Mouse (Mus musculus) lung, embryonic 15.5 days (tissue): ENCODE results near the gene Hes5. TPM values are rescaled to one million over a fixed set of nuclear protein-coding genes. Genes with fewer than 3 reads are reported as not detected.
A peak's percentile ranks its signal among the peaks of the same experiment; 100 is the strongest.

Source experiments
- ATAC-seq: fragments of 200-750 bp; cut with Nextera tagmentation; 2 replicates; pipeline ENCODE4 v1.8.0; 2017; ENCODE audit warnings: moderate number of reproducible peaks, borderline replicate concordance; ENCODE audit not compliant: low FRiP score, low TSS enrichment; ENCODE audit errors: extremely low read depth
- H3K27ac ChIP-seq: fragments of 300-500 bp; sonication (generic); 2 replicates; pipeline ENCODE4 v1.5.1; 2015; ENCODE audit warnings: moderate library complexity, mild to moderate bottlenecking, inconsistent platforms
- H3K27me3 ChIP-seq: fragments of 300-500 bp; sonication (generic); 2 replicates; pipeline ENCODE4 v1.6.1; 2015; ENCODE audit warnings: inconsistent platforms
- H3K36me3 ChIP-seq: fragments of 300-500 bp; sonication (generic); 2 replicates; pipeline ENCODE4 v1.6.1; 2015; ENCODE audit warnings: inconsistent platforms
- H3K4me1 ChIP-seq: fragments of 300-500 bp; sonication (generic); 2 replicates; pipeline ENCODE4 v1.6.1; 2015; ENCODE audit warnings: inconsistent platforms
- H3K4me2 ChIP-seq: fragments of 300-500 bp; sonication (generic); 2 replicates; pipeline ENCODE4 v1.6.1; 2015; ENCODE audit warnings: inconsistent platforms, mild to moderate bottlenecking, moderate library complexity
- H3K4me3 ChIP-seq: fragments of 300-500 bp; sonication (generic); 2 replicates; pipeline ENCODE4 v1.5.1; 2015; ENCODE audit warnings: mild to moderate bottlenecking, inconsistent platforms
- H3K9ac ChIP-seq: fragments of 300-500 bp; sonication (generic); 2 replicates; pipeline ENCODE4 v1.6.1; 2015; ENCODE audit warnings: inconsistent platforms
- H3K9me3 ChIP-seq: fragments of 300-500 bp; sonication (generic); 2 replicates; pipeline ENCODE4 v1.6.1; 2016; ENCODE audit warnings: inconsistent platforms
- WGBS: fragments of 180-500 bp; shearing (Covaris S2); methylation state at CpG from one replicate; pipeline ENCODE4 v1.1.7; 2015; 5-methylcytosine and 5-hydroxymethylcytosine counted together
- polyA plus RNA-seq: library from polyadenylated mRNA; unstranded; fragments of >200 nt; fragmentation: Nextera tagmentation; extraction: Ambion mirVana; gene quantifications from 2 replicates; pipeline ENCODE4 v1.2.1, GENCODE M21; 2015

Gene Hes5
- polyA plus RNA-seq, 1 experiment from 2014 or later: 0.69 TPM

- WGBS: 28% methylated on average over 2 of the region's 2 CpGs
- H3K27me3 ChIP-seq: peaks cover 12% of the 10 kb centered on the region
- no peak overlapping the region for H3K27ac ChIP-seq
- H3K9me3 ChIP-seq: no peaks in the 10 kb centered on the region
- peak; percentile 62; the same call in 1 of the 2 replicates for ATAC-seq
- H3K4me1 ChIP-seq: peaks cover 16% of the 10 kb centered on the region
- H3K4me2 ChIP-seq: no peak overlapping the region
- H3K36me3 ChIP-seq: no peaks in the 10 kb centered on the region
- H3K9ac ChIP-seq: no peak overlapping the region
- no peak overlapping the region for H3K4me3 ChIP-seq
Measured at GRCm38 (mm10) chr4:154944121-154944590, 16.6 kb upstream of the Hes5 start.

DNA sequence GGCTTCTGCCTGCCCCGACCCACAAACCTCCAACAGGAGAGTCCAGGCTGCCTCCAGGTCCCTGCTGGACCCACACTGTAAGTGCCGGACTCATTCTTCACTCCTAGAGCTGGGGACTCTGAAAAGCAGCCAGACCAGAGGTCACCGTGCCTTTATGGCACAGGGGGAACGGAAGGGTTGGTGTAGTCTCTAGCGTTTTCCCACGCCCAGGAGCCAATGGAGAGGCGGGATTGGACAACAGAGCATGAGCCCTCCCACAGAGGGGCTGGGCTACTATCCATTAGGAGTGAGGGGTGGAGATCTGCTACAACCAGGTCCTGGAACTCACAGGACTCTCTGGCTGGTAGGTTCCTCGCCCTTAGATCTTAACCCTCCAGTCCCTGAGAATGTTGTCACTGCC, 14.4 kb upstream of the Hes5 start:
- Histone ChIP-seq H3K4me2 (peak overlapping the region; percentile 61), H3K27ac (no peak overlapping the region), H3K36me3 (no peaks in the 10 kb centered on the region), H3K9ac (peak overlapping the region; percentile 27; the same call in 1 of the 2 replicates), H3K27me3 (peaks cover 30% of the 10 kb centered on the region), H3K9me3 (no peaks in the 10 kb centered on the region), H3K4me3 (peak overlapping the region; percentile 26), H3K4me1 (peaks cover 16% of the 10 kb centered on the region)
- WGBS: 4% methylated on average over 8 of the region's 8 CpGs
- peak; percentile 86 for ATAC-seq

DNA sequence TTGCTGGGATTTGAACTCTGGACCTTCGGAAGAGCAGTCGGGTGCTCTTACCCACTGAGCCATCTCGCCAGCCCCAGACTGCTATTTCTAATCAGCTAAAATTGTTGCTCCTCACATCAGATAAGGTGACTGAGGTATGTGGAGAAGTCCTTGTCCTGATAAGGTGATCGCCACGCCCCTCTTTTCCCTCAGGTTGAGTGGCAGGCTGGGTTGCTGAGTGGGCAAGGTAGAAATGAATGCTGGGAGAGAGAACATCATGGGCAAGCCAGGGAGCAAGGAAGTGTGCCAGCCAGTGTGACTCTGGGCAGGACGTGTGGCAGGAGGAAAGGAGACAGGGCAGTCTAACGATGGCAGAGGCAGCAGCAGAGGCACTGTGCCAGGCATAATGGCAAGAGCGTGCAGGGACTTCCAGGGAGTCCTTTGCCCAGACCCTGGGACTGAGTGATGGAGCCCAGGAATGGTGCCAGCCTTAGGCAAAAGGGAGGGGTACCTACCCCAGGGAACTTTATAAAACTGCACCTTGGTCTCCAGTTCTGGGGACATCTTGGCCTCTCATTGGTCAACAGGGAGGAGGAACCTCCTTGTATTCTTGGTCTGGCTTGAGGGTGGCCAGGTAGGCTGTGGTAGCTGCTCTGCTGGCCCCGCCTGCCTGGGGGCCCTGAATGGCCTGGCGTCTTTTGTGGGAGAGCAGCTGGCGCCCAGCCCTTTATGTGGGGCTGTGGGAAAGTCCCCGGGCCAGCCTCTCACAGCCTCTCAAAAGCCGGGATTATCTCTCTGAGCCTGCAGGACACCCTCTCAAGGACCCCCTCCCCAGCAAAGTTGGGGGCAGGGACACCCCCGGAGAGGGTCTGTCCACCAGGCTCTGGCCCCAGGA, 12.4 kb upstream of the Hes5 start:
- H3K4me2 ChIP-seq: no peak overlapping the region
- no peak overlapping the region for H3K4me3 ChIP-seq
- H3K9ac ChIP-seq: no peak overlapping the region
- 32% methylated on average over 14 of the region's 14 CpGs for WGBS
- H3K36me3 ChIP-seq: no peaks in the 10 kb centered on the region
- H3K4me1 ChIP-seq: peaks cover 20% of the 10 kb centered on the region
- peak overlapping the region; percentile 47; the same call in 1 of the 2 replicates for H3K27ac ChIP-seq
- no peaks in the 10 kb centered on the region for H3K9me3 ChIP-seq
- no peak for ATAC-seq
- H3K27me3 ChIP-seq: peaks cover 49% of the 10 kb centered on the region

DNA sequence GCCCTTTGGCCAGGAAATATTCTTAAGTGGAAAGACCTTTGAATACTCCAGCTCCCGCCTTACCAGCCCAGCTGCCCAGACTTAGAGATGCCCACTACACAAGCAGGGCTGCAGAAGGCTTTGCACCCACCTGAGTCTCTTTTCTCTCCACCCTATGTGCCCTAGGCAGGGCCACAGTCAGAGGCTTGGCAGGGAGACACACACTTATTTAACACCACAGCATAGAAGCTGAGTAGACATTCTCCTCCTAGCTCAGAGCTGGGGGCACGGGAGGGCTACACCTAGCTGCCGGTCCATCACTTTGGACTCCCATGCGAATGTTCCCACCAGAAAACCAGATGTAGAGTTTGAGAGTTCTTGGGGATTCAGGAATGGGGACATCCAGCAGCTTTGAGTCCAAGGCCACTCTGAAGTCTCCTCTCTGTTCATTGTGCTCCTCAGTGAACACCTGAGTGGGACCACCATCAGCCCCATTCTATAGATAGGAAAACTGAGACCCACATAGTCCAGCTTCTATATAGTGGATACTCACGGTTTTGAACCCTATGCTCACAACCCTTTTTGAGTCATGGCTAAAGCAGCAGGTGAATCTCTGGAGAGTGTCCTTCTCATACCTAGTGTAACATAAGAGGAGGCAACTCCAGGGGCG, 11.7 kb upstream of the Hes5 start:
- Histone ChIP-seq H3K27me3 (peaks cover 57% of the 10 kb centered on the region), H3K4me3 (no peak overlapping the region), H3K9ac (no peak overlapping the region), H3K4me2 (no peak overlapping the region), H3K27ac (no peak overlapping the region; the same call in 1 of the 2 replicates), H3K36me3 (no peaks in the 10 kb centered on the region), H3K4me1 (peaks cover 20% of the 10 kb centered on the region), H3K9me3 (no peaks in the 10 kb centered on the region)
- no peak for ATAC-seq
- 70% methylated on average over 6 of the region's 6 CpGs for WGBS

DNA sequence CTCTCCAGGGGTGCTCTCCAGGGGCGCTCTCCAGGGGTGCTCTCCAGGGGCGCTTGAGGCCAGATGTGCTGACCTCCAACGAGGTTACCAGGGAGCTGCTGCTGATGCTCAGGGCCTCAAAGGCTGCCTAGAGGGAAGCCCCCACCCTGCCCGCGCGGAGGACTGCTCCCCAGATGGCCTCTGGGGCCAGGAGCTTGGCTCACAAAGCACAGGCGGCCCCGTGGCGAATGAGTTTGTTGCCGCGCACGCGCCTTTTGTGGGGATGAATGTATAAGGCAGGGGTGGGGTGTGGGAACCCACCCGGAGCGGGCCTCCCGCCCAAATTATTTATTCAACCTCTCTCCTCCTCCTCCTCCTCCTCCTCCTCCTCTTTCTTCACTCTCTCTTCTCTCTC, 11.1 kb upstream of the Hes5 start:
- no peaks in the 10 kb centered on the region for H3K9me3 ChIP-seq
- peaks cover 62% of the 10 kb centered on the region for H3K27me3 ChIP-seq
- H3K36me3 ChIP-seq: no peaks in the 10 kb centered on the region
- H3K4me2 ChIP-seq: no peak overlapping the region
- H3K4me1 ChIP-seq: peaks cover 20% of the 10 kb centered on the region
- H3K27ac ChIP-seq: no peak overlapping the region
- no peak overlapping the region for H3K4me3 ChIP-seq
- ATAC-seq: no peak
- H3K9ac ChIP-seq: no peak overlapping the region
- WGBS: 11% methylated on average over 16 of the region's 16 CpGs

- no peak for ATAC-seq
- Histone ChIP-seq H3K27me3 (peaks cover 90% of the 10 kb centered on the region), H3K4me2 (no peak overlapping the region)
Measured at GRCm38 (mm10) chr4:154952461-154953241, 8.1 kb upstream of the Hes5 start.

GRCm38 (mm10) chr4:154956604-154957003, 4.1 kb upstream of the Hes5 start:
- no peak overlapping the region for H3K4me2 ChIP-seq
- peaks cover 97% of the 10 kb centered on the region for H3K27me3 ChIP-seq
- peaks cover 33% of the 10 kb centered on the region for H3K4me1 ChIP-seq

More at GRCm38 (mm10) chr4:154952461-154953241, 8.1 kb upstream of the Hes5 start:
- H3K36me3 ChIP-seq: no peaks in the 10 kb centered on the region
- H3K9me3 ChIP-seq: no peaks in the 10 kb centered on the region
- 3% methylated on average over 26 of the region's 26 CpGs for WGBS
- no peak overlapping the region for H3K4me3 ChIP-seq
- no peak overlapping the region for H3K27ac ChIP-seq
- H3K4me1 ChIP-seq: peaks cover 16% of the 10 kb centered on the region
- no peak overlapping the region for H3K9ac ChIP-seq

DNA sequence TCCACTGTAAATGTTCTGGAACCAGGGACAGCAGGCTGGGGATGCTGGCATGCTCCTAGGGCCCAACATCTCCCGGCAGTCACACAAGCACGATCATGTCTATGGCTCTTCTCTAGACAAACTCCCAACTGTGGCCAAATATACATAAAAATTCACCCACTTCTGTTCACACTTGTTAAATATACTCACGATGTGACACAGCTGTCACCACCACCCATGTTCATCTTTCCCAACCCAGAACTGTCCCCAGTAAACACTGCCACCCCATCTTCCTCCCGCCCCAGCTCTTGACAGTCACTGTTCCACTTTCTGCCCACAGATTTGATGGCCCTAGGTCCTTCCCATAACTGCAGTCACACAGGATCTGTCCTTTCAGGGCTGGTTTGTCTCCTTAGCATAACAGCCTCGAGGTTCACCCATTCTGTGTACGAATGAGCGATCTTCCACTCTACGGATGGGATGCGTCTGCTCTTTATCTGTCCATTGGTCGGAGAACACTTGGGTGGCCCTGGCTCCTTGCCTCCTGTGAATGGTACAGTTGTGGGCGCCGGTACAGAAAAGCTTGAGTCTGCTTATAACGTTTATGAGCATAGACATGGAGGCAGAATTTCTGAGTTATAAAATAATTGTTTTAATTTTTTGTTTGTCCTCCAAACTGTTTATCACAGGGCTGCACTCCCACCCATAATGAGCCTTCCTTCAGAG, 3.3 kb upstream of the Hes5 start:
- WGBS: 41% methylated on average over 13 of the region's 13 CpGs
- H3K27me3 ChIP-seq: peaks cover 97% of the 10 kb centered on the region
- ATAC-seq: no peak
- H3K27ac ChIP-seq: no peak overlapping the region
- no peak overlapping the region for H3K4me3 ChIP-seq
- H3K4me1 ChIP-seq: peaks cover 41% of the 10 kb centered on the region
- no peaks in the 10 kb centered on the region for H3K9me3 ChIP-seq
- no peak overlapping the region for H3K4me2 ChIP-seq
- H3K36me3 ChIP-seq: no peaks in the 10 kb centered on the region
- no peak overlapping the region for H3K9ac ChIP-seq

More at GRCm38 (mm10) chr4:154956604-154957003, 4.1 kb upstream of the Hes5 start:
- no peak overlapping the region for H3K27ac ChIP-seq
- no peak overlapping the region for H3K9ac ChIP-seq
- no peak for ATAC-seq
- no peaks in the 10 kb centered on the region for H3K9me3 ChIP-seq
- no peak overlapping the region for H3K4me3 ChIP-seq
- no peaks in the 10 kb centered on the region for H3K36me3 ChIP-seq
- WGBS: 45% methylated on average over 9 of the region's 9 CpGs

DNA sequence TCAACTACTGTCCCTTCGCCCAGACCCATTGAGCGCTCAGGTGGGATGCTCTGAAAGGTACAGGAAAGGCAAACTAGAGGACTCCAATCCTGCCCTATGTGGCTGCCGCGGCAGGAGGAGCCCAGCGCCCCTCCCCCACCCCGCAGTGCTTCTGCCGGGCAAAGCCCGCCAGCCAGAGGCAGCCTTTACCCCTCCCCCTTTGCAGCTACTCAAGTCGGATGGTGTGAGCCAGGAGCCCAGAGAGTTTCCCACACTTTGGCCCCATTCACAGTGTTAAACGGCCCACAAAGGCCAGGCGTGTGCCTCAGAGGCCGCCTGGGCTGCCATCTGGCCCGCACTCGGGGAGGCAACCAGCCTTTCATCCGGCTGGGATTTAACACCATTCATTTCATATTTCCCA, 2.6 kb upstream of the Hes5 start:
- H3K9ac ChIP-seq: no peak overlapping the region

GRCm38 (mm10) chr4:154958621-154959020, 2.1 kb upstream of the Hes5 start:
- Histone ChIP-seq H3K9ac (no peak overlapping the region), H3K4me2 (peak overlapping the region; percentile 49), H3K9me3 (no peaks in the 10 kb centered on the region), H3K27ac (no peak overlapping the region), H3K36me3 (no peaks in the 10 kb centered on the region), H3K27me3 (peaks cover 97% of the 10 kb centered on the region), H3K4me3 (no peak overlapping the region), H3K4me1 (peaks cover 48% of the 10 kb centered on the region)
- no peak for ATAC-seq
- 20% methylated on average over 8 of the region's 8 CpGs for WGBS

More for the DNA sequence above, 2.6 kb upstream of the Hes5 start:
- peak overlapping the region; percentile 2; the same call in 1 of the 2 replicates for H3K4me3 ChIP-seq
- no peaks in the 10 kb centered on the region for H3K36me3 ChIP-seq
- H3K9me3 ChIP-seq: no peaks in the 10 kb centered on the region
- no peak overlapping the region for H3K27ac ChIP-seq
- H3K4me2 ChIP-seq: peak overlapping the region; percentile 49
- WGBS: 1% methylated on average over 15 of the region's 15 CpGs
- H3K27me3 ChIP-seq: peaks cover 97% of the 10 kb centered on the region
- H3K4me1 ChIP-seq: peaks cover 44% of the 10 kb centered on the region
- ATAC-seq: peak; percentile 32; the same call in 1 of the 2 replicates
